Mouse (Mus musculus): ENCODE measurements around the gene Kiz. TPM values are rescaled to one million over a fixed set of nuclear protein-coding genes. Genes with fewer than 3 reads are reported as not detected.

Kiz gene
- total and polyA plus RNA-seq, 3 experiments = 8.2 to 13.1 TPM; not detected in 1

DNA sequence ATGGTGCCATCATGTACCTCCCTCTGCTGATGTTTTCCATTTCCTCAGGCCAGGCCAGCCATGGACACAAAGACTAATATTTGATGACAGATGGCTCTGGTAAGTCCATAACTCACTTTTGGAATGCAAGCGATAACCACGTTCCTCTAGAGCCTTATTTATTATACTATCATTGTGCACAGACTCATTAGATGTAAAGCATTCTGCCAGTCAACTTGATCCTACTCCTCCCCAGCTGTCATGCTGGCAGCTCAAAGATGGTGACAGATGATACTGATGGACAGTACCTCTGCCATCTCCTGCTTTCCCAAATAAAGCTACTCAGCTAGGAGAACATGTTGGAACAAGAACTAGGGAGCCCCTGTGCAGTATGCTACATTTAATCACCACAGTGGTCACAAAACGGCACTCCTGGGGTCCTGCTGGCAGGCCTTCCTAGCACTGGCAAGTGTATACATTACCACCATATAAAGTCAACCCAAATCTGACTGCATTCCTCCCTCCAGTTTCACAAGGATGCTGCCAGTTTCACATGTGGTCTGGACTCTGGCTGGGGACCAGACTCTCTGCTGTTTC is 119.9 kb downstream of the Kiz start:
- no peak for TF ChIP-seq SIN3A (IDR thresholded peaks at IDR 0.05; ENCODE audit: low read length)
- no peak for TF ChIP-seq KAT2A (conservative IDR thresholded peaks at IDR 0.05; ENCODE audit: low read depth, low read length)
- no peak overlapping the region for H3K4me3 ChIP-seq (ENCODE audit: control insufficient read depth in 1 of 2, insufficient read depth in 1 of 2, low read depth in 2 of 2, low read length in 2 of 2)
- no peaks in the 10 kb centered on the region for H3K79me2 ChIP-seq (ENCODE audit: control insufficient read depth, insufficient read depth, low read length, poor library complexity)
- H3K36me3 ChIP-seq (ENCODE audit: control insufficient read depth in 1 of 2, insufficient read depth in 2 of 2, low read length in 2 of 2) = no peaks in the 10 kb centered on the region
- H3K9ac ChIP-seq (ENCODE audit: control insufficient read depth, low read depth, low read length, poor library complexity, severe bottlenecking) = no peak overlapping the region
- DNase-seq (ENCODE audit: low read depth, low spot score) = no peak
- no peaks in the 10 kb centered on the region for H3K9me3 ChIP-seq (replicated peaks; ENCODE audit: insufficient read depth, low read length)
- no peaks in the 10 kb centered on the region; a peak in 1 of 4 replicates for H3K27me3 ChIP-seq (ENCODE audit: control insufficient read depth in 1 of 2, insufficient read depth in 2 of 2, low read length in 2 of 2)
- H3K27ac ChIP-seq (ENCODE audit: control insufficient read depth, low read depth, low read length) = no peak overlapping the region
- H3K4me1 ChIP-seq (ENCODE audit: control insufficient read depth in 1 of 2, insufficient read depth in 2 of 2, low read length in 2 of 2) = no peaks in the 10 kb centered on the region

DNA sequence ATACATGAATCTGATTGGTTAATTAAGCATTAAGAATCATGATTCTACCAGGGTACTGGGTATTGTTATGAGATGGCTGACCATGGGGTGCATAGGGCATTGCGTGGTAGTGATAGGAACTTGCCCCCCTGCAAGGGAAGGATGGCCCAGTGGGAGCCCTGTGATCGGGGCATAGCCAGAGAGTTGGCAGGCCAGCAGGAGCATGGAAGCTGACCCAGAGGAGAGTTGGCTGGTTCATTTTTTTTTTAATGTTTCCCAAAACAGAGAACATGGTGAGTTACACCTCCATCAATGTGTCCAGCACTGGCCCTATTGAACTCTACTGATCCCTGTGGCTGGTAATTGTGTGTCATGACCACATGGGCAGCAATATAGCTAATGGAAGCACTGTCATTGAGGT is 127.1 kb downstream of the Kiz start:
- Histone ChIP-seq H3K27ac (ENCODE audit: control insufficient read depth, low read depth, low read length) (no peak overlapping the region), H3K9me3 (replicated peaks; ENCODE audit: insufficient read depth, low read length) (no peaks in the 10 kb centered on the region), H3K4me3 (ENCODE audit: control insufficient read depth in 1 of 2, insufficient read depth in 1 of 2, low read depth in 2 of 2, low read length in 2 of 2) (no peak overlapping the region), H3K27me3 (ENCODE audit: control insufficient read depth in 1 of 2, insufficient read depth in 2 of 2, low read length in 2 of 2) (no peaks in the 10 kb centered on the region; a peak in 1 of 4 replicates), H3K4me1 (ENCODE audit: control insufficient read depth in 1 of 2, insufficient read depth in 2 of 2, low read length in 2 of 2) (peaks cover 2 to 11% of the 10 kb centered on the region in 2 experiments; a peak in 2 of 4 replicates), H3K79me2 (ENCODE audit: control insufficient read depth, insufficient read depth, low read length, poor library complexity) (no peaks in the 10 kb centered on the region), H3K9ac (ENCODE audit: control insufficient read depth, low read depth, low read length, poor library complexity, severe bottlenecking) (no peak overlapping the region), H3K36me3 (ENCODE audit: control insufficient read depth in 1 of 2, insufficient read depth in 2 of 2, low read length in 2 of 2) (peaks cover 0 to 10% of the 10 kb centered on the region in 2 experiments; a peak in 2 of 4 replicates)
- TF ChIP-seq ZNF384 (IDR thresholded peaks at IDR 0.05; ENCODE audit: low read depth, low read length) = no peak
- no peak for TF ChIP-seq UBTF (IDR thresholded peaks at IDR 0.05; ENCODE audit: borderline replicate concordance, insufficient read depth, low read depth, low read length)
- no peak for TF ChIP-seq MAX (IDR thresholded peaks at IDR 0.05; ENCODE audit: low read length)
- no peak for TF ChIP-seq NRF1 (IDR thresholded peaks at IDR 0.05; ENCODE audit: insufficient read depth, low read depth, low read length, poor library complexity, severe bottlenecking)
- TF ChIP-seq CHD2 (IDR thresholded peaks at IDR 0.05; ENCODE audit: low read length) = no peak
- TF ChIP-seq MAFK (IDR thresholded peaks at IDR 0.05; ENCODE audit: borderline replicate concordance, low read depth, low read length) = no peak
- no peak for TF ChIP-seq BHLHE40 (IDR thresholded peaks at IDR 0.05; ENCODE audit: borderline replicate concordance, low read depth, low read length)
- no peak for TF ChIP-seq ZMIZ1 (IDR thresholded peaks at IDR 0.05; ENCODE audit: low read depth, low read length)
- no peak for TF ChIP-seq NELFE (IDR thresholded peaks at IDR 0.05; ENCODE audit: low read depth, low read length)
- no peak for TF ChIP-seq CHD1 (IDR thresholded peaks at IDR 0.05; ENCODE audit: low read depth, low read length)
- TF ChIP-seq SIN3A (IDR thresholded peaks at IDR 0.05; ENCODE audit: low read length) = no peak
- no peak for TF ChIP-seq MAZ (IDR thresholded peaks at IDR 0.05; ENCODE audit: low read depth, low read length)
- no peak for TF ChIP-seq SMC3 (IDR thresholded peaks at IDR 0.05; ENCODE audit: low read depth, low read length)
- no peak for TF ChIP-seq CTCF (IDR thresholded peaks at IDR 0.05 in 2 of 3, conservative IDR thresholded peaks at IDR 0.05 in 1 of 3; ENCODE audit: control insufficient read depth in 1 of 3, insufficient read depth in 1 of 3, low read depth in 2 of 3, low read length in 3 of 3, poor library complexity in 1 of 3, severe bottlenecking in 1 of 3)
- TF ChIP-seq MYB (IDR thresholded peaks at IDR 0.05; ENCODE audit: low read depth, low read length) = no peak
- TF ChIP-seq POLR2AphosphoS2 (IDR thresholded peaks at IDR 0.05; ENCODE audit: low read length) = no peak
- TF ChIP-seq RAD21 (IDR thresholded peaks at IDR 0.05; ENCODE audit: low read depth, low read length) = no peak
- DNase-seq (ENCODE audit: low read depth, low spot score) = no peak

Data from MEL (cell line).